Mouse (Mus musculus) ES-E14 (cell line): ENCODE measurements around the gene Nf2. TPM values are rescaled to one million over a fixed set of nuclear protein-coding genes. Genes with fewer than 3 reads are reported as not detected.

Experiments
- DNase-seq: peaks from one replicate; pipeline ENCODE4 v3.0.0-alpha.2; 2013; ENCODE audit warnings: low read depth, low spot score
- H3K27ac ChIP-seq: 2 replicates; pipeline ENCODE4 v1.5.1; 2012; ENCODE audit warnings: low read depth, mild to moderate bottlenecking, low read length, moderate library complexity, mixed read lengths; ENCODE audit not compliant: poor library complexity, insufficient read depth, severe bottlenecking
- H3K36me3 ChIP-seq: 2 replicates; pipeline ENCODE4 v1.6.1; 2012; ENCODE audit warnings: mild to moderate bottlenecking, low read length, moderate library complexity, mixed read lengths; ENCODE audit not compliant: control insufficient read depth, poor library complexity, insufficient read depth, severe bottlenecking
- H3K4me1 ChIP-seq, 2 experiments: fragments of 150-350 bp in 1 of 2; sonication (generic) in 1 of 2; 2 replicates each; pipeline ENCODE4 v1.6.1; 2012; ENCODE audit warnings: low read length in 2 of 2, mild to moderate bottlenecking in 1 of 2, mixed read lengths in 1 of 2; ENCODE audit not compliant: control insufficient read depth in 2 of 2, insufficient read depth in 2 of 2, poor library complexity in 1 of 2
- H3K4me3 ChIP-seq, 2 experiments: fragments of 150-350 bp in 1 of 2; sonication (generic) in 1 of 2; 2 replicates each; pipeline ENCODE4 v1.5.1; 2012; ENCODE audit warnings: low read length in 2 of 2, low read depth in 1 of 2, mild to moderate bottlenecking in 1 of 2, mixed read lengths in 1 of 2; ENCODE audit not compliant: insufficient read depth in 1 of 2, poor library complexity in 1 of 2, severe bottlenecking in 1 of 2
- H3K9ac ChIP-seq: 2 replicates; pipeline ENCODE4 v1.6.1; 2012; ENCODE audit warnings: low read depth, mild to moderate bottlenecking, low read length, mixed read lengths; ENCODE audit not compliant: poor library complexity, insufficient read depth, severe bottlenecking
- H3K9me3 ChIP-seq: fragments of 150-350 bp; sonication (generic); 2 replicates; pipeline ENCODE4 v1.6.1; 2012; ENCODE audit warnings: low read depth, mild to moderate bottlenecking, low read length; ENCODE audit not compliant: control insufficient read depth, insufficient read depth
- CHD2 ChIP-seq: IDR thresholded peaks from 2 replicates; pipeline ENCODE4 v1.6.1; 2014; ENCODE audit warnings: mild to moderate bottlenecking, low read depth, low read length, inconsistent platforms
- HCFC1 ChIP-seq: IDR thresholded peaks from 2 replicates; pipeline ENCODE4 v1.6.1; 2012; ENCODE audit warnings: low read length, inconsistent platforms, borderline replicate concordance; ENCODE audit not compliant: insufficient read depth
- MAFK ChIP-seq: IDR thresholded peaks from 2 replicates; pipeline ENCODE4 v1.6.1; 2014; ENCODE audit warnings: mild to moderate bottlenecking, low read depth, low read length, inconsistent platforms; ENCODE audit not compliant: insufficient read depth
- ZC3H11A ChIP-seq: IDR thresholded peaks from 2 replicates; pipeline ENCODE4 v1.6.1; 2012; ENCODE audit warnings: low read depth, mild to moderate bottlenecking, inconsistent platforms, low read length, borderline replicate concordance
- ZNF384 ChIP-seq: IDR thresholded peaks from 2 replicates; pipeline ENCODE4 v1.6.1; 2012; ENCODE audit warnings: low read depth, low read length, inconsistent platforms
- in situ Hi-C, 2 experiments: fragments of 600-800 bp; cut with MboI; formaldehyde crosslinking; loops; one replicate each; pipeline ENCODE4 v1.15.1; 2025; ENCODE audit warnings: low sequenced_read_pairs in 2 of 2, inconsistent platforms in 1 of 2; ENCODE audit not compliant: unreplicated experiment in 2 of 2
- total RNA-seq: library from RNA; depleted of rRNA; stranded (reverse); fragments of 300-350 nt; gene quantifications from 2 replicates; pipeline ENCODE4 v1.2.3, GENCODE M21; 2012

Gene Nf2
- total RNA-seq, 1 experiment = 53.8 TPM

GRCm38 (mm10) chr11:4833295-4833939 lies 15.9 kb downstream of the Nf2 start:
- Histone ChIP-seq H3K4me1 (no peaks in the 10 kb centered on the region; a peak in 1 of 4 replicates), H3K9ac (no peak overlapping the region), H3K4me3 (no peak overlapping the region), H3K36me3 (no peaks in the 10 kb centered on the region), H3K27ac (no peak overlapping the region), H3K9me3 (no peaks in the 10 kb centered on the region)
- in situ Hi-C loops = no loop called here
- TF ChIP-seq CHD2 (no peak), ZNF384 (no peak), ZC3H11A (no peak), HCFC1 (no peak), MAFK (no peak)
- no peak for DNase-seq

GRCm38 (mm10) chr11:4831066-4831465 lies 18.3 kb downstream of the Nf2 start:
- no peak overlapping the region for H3K4me3 ChIP-seq
- H3K9ac ChIP-seq = no peak overlapping the region
- no peak for DNase-seq
- peaks cover 0 to 2% of the 10 kb centered on the region in 2 experiments; a peak in 1 of 4 replicates for H3K4me1 ChIP-seq
- no peak for TF ChIP-seq MAFK
- TF ChIP-seq CHD2 = no peak
- no peak for TF ChIP-seq HCFC1
- no peak for TF ChIP-seq ZNF384
- TF ChIP-seq ZC3H11A = no peak
- H3K27ac ChIP-seq = no peak overlapping the region
- in situ Hi-C loops = no loop called here
- H3K9me3 ChIP-seq = no peaks in the 10 kb centered on the region
- no peaks in the 10 kb centered on the region for H3K36me3 ChIP-seq

- TF ChIP-seq ZNF384 = no peak
- TF ChIP-seq CHD2 = no peak
- TF ChIP-seq HCFC1 = no peak
- no peak for TF ChIP-seq MAFK
- no peak for TF ChIP-seq ZC3H11A
- in situ Hi-C loops = no loop called here
Measured at GRCm38 (mm10) chr11:4827916-4828315, 21.4 kb downstream of the Nf2 start.

GRCm38 (mm10) chr11:4827340-4827739 lies 22.0 kb downstream of the Nf2 start:
- no peaks in the 10 kb centered on the region for H3K9me3 ChIP-seq
- no peak overlapping the region for H3K27ac ChIP-seq
- no peak overlapping the region for H3K9ac ChIP-seq
- H3K4me1 ChIP-seq = peaks cover 0 to 2% of the 10 kb centered on the region in 2 experiments; a peak in 1 of 4 replicates
- no peak for DNase-seq
- TF ChIP-seq CHD2 (no peak), MAFK (no peak), ZC3H11A (no peak), HCFC1 (no peak), ZNF384 (no peak)
- no peak overlapping the region for H3K4me3 ChIP-seq
- H3K36me3 ChIP-seq = no peaks in the 10 kb centered on the region
- in situ Hi-C loops = no loop called here

More at GRCm38 (mm10) chr11:4827916-4828315, 21.4 kb downstream of the Nf2 start:
- H3K4me3 ChIP-seq = no peak overlapping the region
- H3K9ac ChIP-seq = no peak overlapping the region
- no peak overlapping the region for H3K27ac ChIP-seq
- H3K9me3 ChIP-seq = no peaks in the 10 kb centered on the region
- H3K36me3 ChIP-seq = no peaks in the 10 kb centered on the region
- peaks cover 0 to 2% of the 10 kb centered on the region in 2 experiments; a peak in 1 of 4 replicates for H3K4me1 ChIP-seq
- no peak for DNase-seq

GRCm38 (mm10) chr11:4826152-4826778 lies 23.1 kb downstream of the Nf2 start:
- H3K36me3 ChIP-seq = no peaks in the 10 kb centered on the region
- no peak overlapping the region for H3K27ac ChIP-seq
- no peak overlapping the region for H3K9ac ChIP-seq
- in situ Hi-C loops = no loop called here
- H3K4me3 ChIP-seq = no peak overlapping the region
- no peak for DNase-seq
- H3K4me1 ChIP-seq = peaks cover 2 to 4% of the 10 kb centered on the region in 2 experiments; a peak in 3 of 4 replicates
- no peaks in the 10 kb centered on the region for H3K9me3 ChIP-seq
- TF ChIP-seq MAFK = no peak
- TF ChIP-seq HCFC1 = no peak
- no peak for TF ChIP-seq CHD2
- TF ChIP-seq ZNF384 = no peak
- TF ChIP-seq ZC3H11A = no peak
